Mouse (Mus musculus) ovary, postnatal 36 days (tissue): ENCODE measurements at regions not wholly inside any gene's neighbourhood (a gene's known extent, or its start where the extent isn't known, plus 50 kb on each side); places are given as distances from the start of the nearest gene placed in this dataset.

Source experiments
- DNase-seq: peaks from one replicate; pipeline ENCODE4 v3.0.0; 2022; ENCODE audit warnings: low spot score, mixed read lengths

DNA sequence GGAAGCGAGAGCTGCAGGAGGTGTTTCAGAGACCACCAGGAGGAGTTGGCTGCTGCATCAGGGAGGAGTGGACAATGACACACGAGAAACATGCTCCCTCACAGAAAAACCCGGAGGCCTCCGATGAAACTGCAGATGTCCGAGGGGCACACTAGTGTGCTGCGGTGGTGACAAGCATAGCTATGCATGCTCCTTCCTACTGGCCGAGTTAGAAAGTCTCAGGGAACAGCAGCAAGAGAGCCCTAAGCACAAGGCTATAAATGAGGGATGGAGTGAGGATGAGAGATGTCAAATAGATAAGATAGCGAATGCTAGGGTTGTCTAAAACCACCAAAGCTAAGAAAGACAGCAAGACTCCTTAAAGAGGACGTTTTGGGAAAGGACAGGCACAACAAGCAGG, 328.4 kb upstream of the Adgrl2 start:
- no peak for DNase-seq

DNA sequence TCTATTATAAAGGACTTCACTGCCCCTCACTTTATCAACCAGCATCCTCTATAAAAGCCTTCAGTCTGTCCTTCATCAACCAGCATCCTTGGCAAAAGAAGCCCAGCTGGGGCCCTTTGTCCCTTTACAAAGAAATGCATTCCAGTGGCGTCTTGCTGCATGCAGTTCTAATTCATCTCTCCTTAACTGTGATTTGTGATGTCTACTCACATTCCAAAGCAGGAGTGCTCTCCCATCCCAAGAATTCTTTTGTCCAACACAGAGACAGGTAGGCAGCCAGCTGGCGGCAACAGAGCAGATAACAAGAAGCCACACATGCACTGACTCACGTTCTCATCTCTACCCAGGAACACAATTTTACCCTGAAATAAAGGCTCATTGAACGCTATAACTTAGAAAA, 323.9 kb upstream of the Adgrl2 start:
- no peak for DNase-seq

DNA sequence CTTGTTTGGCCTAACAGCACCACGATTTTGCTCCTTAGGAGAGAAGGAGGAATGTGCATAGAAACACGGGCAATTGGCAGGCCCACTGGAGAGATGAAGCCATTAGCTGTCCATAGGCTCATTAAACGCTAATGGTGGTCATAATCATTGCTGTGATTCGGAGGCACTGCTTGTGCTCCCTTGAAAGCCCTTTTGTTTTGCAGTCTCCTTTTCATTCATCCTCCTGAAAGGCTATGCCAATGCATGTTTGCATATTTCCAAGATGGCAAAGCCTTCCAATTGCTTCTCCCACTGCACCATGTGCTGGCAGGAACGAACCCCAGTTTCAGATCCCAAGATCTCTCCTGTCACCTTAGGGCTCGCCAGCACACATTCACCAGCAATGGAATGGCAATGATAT, 322.9 kb upstream of the Adgrl2 start:
- DNase-seq: no peak

DNA sequence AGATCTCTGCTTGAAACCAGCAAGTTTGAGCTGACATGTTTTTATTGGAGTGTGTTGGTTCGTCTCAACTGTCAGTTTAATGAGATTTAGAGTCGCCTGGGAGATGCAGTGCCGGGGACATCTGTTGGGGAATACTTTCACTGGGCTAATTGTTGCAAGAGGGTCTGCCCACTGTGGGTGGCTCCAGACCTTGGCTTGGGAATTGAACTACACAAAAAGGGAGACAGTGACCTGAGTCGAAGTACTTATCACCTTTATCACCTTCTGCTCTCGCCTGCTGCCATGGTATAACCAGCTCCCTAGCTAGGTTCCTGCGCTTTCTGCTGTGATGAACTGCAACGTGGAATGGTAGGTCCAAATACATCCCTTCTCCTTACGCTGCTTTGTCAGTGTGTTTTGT, 321.2 kb upstream of the Adgrl2 start:
- no peak for DNase-seq

DNA sequence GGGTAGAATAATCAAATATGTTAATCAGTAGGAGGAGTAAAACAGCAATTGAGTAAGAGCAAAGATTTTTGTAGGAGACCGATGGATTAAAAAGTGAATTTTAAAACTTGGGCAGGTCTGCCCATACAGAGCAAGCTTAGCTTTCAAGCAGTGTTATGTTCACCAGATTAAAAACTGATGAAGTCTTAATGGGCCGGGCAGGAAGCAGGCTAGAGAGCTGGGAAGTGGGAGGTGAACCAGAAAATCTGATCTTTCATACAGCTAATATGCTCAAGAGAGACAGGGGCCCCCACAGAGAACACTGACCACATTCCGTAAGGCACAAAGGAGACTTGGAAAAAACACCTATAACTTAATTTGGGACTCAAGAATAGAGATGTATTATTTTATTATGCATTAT, 316.4 kb upstream of the Adgrl2 start:
- DNase-seq: no peak

DNA sequence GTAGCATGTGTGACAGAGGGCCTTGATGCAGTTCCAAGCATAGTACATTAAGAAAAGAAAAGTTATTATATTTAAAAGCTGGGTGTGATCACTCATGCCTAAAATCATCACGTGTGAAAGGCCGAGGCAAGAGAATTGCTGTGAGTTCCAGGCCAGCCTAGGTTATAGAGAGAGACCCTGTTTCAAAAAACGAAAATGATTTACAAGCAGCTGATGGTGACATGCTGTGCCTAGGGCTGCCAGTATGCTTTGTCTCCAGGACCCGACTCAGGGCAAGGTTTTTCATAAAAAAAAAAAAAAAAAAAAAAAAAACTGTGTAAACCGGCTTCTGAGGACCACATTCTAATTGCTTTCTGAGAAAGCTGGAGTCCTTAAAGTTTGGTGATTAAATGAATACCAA, 315.9 kb upstream of the Adgrl2 start:
- DNase-seq: no peak

DNA sequence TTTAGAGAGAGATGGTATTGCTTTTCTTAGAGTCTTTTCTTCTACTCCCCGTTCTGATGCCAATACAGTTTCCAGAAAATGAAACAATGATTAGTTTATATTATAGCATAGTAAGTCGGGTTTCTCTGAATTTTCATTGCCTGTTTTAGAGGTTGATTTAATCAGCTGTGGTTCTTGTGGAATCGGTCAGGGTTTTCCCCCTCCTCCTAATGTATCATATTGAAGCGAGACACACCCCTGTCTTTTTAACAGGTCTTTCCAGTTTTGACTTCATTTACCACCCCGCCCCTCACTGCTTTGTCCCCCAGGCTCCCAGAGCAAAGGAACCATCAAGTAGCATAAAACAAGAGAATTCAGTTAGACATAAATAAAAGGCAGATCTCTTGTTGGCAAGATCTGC, 315.1 kb upstream of the Adgrl2 start:
- DNase-seq: no peak

DNA sequence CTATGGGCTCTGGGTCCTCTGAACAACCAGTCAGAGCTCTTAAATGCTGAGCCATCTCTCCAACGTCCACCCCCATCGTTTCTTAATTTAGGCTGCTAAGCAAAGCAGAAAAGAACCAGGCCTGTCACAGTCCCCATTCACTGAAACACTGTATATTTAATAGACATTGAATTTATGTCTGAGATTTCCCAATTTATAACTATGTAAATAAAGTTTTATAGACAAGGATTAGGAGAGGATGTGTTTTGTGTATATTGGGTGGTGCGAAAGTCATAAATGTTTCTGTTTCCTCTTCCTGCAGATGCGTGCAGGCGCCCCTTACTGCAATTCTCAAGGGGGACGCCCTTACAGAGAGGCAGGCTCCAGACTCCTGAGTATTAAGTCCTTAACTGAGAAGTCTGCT, 314.7 kb upstream of the Adgrl2 start:
- DNase-seq: no peak

DNA sequence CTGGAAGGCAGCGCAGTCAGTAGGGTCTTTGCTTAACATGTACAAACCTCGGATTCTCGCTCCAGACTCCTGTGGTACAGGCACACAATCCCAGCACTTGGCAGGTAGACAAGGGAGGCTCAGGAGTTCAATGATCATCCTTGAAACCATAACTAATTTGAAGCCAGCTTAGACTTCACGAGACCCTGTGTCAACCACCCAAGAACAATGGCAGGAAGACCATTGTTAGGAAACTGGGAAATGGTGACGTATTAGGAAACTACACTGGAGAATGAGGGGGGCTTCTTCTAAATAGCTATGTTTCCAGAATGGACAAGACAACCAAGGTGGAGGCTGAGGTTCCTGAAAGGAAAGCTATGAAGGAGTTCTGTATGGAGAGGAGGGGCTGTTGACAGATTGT, 313.1 kb upstream of the Adgrl2 start:
- no peak for DNase-seq

DNA sequence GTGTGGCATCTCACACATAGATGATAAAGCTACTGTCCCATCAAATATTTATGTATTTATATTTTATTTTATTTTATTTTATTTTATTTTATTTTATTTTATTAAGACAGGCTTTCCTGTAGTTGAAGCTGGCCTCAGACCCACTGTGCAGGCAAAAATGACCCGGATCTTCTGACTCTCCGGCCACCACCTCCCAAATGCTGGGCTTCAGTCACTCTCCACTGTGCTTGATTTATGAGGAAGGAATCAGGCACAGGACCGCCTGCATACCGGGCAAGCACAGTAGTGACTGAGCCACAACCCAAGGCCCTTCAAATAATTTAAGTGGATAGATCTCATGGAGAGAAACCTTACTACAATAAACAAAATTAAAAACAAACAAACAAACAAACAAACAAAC, 309.6 kb upstream of the Adgrl2 start:
- DNase-seq: no peak

DNA sequence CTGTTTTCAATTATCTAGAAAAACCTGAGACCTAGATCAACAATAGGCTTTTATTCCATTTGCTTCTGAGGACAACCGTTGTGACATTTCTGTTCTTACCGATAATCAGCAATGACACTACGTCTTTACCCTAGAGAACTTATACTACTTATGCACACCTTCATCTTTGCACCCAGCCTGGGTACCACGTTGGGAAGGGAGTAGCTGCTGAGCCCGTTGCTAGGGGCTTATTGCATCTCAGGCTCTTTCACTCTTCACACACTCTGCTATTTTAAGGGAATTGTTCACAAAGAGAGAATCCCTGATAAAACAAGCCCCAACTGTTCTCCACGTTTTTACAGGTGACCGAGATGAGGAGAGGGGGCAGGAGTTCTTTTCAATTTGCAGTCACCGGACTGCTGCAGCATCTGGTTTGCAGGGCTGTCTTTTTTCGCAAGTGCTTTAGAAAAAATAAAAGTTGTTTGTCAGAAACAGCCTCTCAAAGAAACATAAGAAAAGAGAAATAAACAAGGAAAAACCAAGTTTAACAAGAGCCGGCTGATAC, 306.1 kb upstream of the Adgrl2 start:
- DNase-seq: no peak

DNA sequence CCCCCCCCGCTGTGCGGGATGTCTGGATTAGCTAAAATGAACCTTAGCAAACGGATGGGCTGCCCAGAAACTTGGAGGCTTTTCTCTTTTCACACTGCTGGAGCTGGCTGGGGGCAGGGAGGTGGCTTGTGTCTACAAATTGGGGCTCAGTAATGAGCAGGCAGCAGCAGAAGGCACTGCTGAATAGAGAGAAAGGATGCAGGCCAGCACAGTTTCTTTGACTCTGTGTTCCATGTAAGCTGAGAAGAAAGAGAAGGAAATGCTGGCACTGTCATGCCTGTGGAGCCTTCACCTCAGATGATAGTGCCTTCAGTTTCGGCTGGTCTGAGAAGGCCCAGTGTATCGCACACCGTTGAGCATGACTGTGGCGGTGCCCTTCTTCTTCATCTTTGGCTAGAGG, 305.6 kb upstream of the Adgrl2 start:
- no peak for DNase-seq

DNA sequence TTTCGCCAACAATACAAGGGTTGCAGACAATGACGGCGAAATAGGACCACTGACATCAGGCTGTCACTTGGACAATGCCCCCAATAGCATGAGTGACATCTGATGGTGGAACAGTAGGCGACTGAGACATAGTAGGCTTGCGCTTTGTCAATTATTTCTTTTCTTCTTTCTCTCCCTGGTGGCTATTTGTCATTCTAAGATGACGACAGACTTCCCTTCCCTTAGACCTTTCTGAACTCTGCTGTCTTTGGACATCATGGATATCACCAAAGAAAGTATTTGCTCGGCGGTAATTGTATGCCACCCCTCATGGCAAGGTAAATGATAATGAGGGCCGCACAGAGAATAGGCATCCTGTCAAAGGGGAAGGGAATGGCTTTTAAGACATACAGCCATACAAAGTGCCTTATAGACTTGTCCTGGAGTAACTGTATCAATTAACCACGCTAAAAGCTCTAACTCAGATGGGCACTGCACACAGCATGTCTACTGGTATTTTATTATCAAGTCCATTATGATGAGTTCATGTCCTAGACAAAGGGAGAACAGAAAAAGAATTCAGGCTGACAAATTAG, 305.0 kb upstream of the Adgrl2 start:
- DNase-seq: no peak

DNA sequence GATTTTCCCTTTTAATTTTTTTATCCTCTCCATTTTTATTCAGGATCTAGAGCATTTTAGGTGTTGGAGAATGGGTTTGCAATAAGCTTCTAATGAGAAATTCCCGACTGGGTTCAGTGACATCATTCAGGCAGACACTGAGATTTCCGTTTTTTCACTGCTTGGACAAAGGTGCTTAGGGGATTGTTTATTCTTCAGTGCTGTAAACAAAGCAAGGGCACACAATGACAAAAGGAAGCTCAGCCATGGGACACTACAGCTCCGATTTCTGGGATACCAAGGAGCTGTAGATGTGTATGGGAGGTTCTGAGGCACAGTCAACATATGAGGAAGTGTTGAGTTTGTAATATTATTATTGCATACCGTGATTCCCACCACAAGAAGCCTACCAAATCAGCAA, 304.1 kb upstream of the Adgrl2 start:
- DNase-seq: no peak

DNA sequence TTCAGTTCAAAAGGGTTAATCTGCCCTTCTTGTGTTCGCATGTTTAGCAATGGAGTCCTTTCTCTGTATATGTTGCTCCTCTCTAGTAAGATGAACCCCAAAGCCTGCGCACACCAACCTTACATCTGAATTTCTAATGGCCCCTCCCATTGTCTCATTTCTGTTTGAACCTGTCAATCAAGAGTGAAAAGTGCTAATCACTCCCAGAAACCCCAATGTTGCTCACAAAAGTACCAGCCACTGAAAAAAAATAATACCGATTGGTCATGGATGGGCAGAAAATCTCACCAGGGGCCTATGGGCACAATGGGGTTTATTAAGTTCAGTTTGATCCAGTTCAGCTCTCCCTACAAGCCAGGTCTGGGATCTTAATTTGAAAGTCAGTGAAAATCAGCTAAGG, 302.1 kb upstream of the Adgrl2 start:
- no peak for DNase-seq

DNA sequence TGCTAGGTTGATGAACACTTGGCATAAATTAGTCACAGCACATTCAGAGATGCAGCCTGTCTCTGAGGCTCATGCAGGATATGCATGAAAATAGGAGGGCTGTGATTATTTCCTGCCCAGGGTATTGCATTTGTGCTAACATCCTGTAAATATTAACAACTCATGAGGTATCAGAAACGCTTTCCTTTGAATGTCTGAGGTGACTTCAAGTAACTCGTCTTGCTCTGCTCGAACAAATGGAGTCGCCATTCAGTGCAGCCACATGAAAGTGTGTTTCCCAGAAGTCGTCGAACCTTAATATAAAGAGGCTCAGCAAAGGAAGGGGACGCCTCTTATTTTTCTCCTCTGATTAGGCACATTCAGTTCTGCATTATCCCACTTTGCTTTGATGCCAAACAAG, 301.1 kb upstream of the Adgrl2 start:
- no peak for DNase-seq

DNA sequence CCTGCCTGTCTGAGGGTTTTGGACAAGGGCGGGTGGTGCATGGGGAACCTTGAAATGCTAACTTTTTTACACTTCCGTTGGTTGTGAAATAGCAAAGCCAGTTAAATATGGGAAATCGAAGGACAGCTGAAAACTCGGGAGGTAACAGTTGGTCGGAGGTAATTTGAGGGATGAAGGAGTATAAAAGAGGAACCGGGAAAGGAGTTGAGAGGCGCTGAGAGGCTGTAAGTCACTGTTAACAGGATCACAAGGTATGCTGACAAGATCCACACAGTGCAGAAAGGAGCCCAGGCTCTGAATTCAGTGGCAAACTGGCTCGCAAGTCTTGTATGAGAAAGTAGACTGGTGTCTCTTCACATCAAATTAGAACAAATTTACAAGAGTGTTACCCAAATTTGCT, 299.9 kb upstream of the Adgrl2 start:
- DNase-seq: no peak

DNA sequence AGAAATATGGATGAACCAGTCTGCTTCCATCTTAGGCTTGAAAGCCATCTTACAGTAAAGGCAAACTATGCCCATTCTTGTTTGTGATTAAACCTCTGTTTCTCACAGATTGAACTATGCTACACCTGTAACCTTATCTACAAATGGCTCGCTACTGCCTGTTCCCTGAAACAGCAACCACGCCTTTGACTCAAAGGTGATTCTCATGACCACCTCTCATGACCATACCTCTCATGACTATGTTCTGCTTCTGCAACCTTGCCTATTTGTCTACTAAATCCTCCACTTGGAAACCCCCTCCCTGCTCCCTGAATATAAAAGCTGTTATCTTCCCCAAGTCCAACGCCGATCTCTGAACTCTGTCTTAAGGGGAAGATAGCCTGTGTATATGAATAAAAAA, 296.7 kb upstream of the Adgrl2 start:
- DNase-seq: no peak

DNA sequence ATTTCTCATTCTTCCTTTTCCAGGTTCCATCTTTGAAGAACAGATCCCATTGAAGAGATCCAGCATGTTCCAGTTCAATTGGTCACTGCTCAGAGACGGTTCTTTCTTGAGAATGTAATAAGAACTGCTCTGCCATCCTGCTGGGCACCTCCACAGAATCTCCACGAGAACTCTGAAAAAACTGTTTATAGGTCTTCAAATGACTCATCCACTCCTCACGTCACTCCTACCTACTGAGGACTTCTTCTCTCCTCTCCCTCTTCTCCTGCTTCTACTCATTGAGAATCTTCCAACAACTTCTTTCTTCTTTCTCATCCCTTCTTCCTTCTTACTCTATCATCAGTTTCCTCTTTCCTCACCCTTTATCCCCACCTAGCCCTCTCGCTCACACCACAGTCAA, 294.6 kb upstream of the Adgrl2 start:
- DNase-seq: no peak

DNA sequence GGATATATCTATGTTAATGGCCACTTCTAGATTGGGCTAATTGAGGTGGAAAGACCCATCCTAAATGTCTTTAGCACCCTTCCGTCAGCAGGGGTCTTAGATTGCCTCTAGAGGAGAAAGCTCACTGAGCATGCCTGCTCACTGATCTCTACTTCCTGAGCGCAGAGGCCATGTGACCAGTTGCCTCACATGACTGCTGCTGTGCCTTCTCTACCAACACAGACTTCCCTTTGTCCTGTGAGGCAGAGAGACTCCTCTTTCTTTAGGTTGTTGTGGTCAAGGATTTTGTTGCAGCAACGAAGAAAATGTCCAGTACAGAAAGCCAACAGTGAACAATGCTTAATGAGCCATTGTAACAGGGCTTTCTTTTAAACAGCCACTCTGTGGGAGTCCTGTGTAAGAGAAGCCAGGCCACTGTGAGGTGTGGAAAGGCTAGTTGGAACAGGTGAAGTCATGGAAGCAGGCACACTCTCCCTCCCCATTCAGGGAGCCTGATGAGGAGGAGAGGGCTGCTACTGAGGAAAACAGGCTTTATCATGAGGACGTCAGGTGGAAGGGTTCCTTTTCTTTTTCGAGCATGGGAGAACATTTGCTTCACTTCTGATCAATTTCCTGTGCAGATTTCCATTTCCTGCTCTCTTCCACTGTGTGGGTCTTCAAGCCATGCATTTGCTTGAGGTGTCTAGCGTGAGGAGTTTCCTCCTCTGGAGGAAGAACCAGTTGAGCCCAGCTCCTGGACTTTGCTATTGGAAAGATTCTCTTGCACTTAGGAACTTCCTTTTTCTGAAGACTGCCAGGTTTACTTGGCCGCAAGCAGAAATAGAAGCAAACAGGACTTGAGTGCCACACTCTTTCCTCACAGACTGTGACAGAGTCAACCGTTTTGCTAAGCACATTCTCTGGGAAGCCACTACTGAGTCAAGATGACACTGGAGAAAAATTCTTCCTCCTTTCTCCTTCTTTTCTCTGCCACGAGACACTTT, 290.7 kb upstream of the Adgrl2 start:
- no peak for DNase-seq

DNA sequence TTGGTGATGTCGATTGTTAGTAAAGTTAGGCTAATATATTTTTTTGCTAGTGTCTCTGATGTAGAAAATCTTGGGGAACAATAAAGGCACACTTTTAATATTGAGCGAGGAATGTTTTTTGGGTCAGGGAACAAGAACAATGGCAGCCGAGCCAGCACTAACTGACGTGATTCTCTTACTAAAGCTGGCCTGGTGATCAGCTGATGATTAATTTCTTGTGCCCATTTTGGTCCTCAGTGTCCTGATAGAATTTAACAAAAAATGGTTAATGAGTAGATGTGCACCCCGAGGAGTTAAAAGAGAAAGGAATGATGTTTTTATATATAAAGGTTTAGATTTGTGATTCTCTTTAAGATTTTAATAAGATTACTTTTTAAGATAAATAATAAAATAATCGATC, 289.0 kb upstream of the Adgrl2 start:
- DNase-seq: no peak

DNA sequence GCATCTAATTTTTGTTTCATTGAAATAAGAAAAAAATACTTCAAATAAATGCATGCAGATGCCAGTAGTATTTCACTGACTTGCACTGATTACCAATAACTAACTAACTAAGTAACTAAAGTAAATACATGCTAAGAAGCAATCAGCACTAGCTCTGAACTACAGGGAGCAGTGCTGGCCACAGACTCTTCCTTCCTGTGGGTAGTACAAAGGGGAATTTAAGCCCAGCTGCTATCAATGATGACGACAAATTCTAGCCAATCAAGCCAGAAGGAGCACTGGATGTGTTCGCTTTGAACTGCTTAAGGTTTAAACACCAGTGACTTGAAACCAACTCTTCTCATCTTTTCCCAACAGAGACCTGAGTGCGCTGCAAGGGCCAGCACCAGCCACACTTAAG, 287.5 kb upstream of the Adgrl2 start:
- no peak for DNase-seq

DNA sequence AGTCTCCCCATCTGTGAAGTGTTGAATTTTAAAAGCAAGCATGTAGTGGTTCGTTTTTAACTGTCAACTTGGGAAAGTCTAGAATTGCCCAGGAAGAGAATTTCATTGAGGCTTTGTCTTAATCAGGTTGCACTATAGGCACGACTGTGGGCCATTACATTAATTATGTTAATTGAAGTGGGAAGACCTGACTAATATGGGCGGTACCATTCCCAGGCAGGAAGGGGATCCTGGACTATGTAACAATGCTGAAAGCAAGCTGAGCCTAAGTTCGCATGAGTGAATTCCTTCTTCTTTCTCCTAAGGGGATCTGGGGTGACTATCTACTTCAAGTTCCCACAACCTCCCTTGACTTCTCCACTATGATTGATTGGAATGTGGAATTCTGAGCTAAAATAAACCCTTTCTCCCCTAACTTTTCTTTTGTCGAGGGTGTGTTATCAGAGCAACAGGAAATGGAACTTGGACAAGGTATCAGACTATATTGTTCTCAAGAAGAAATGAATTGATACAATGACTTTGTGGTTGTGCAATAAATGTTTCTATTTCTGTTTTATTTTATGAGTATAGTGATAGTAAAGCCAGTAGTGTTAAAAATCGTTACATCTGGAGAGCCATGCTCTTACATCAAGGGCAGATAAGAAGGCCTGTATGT, 285.2 kb upstream of the Adgrl2 start:
- DNase-seq: no peak
